Mouse (Mus musculus) midbrain, embryonic 11.5 days (tissue): ENCODE measurements around the gene Dnajb2. TPM values are rescaled to one million over a fixed set of nuclear protein-coding genes. Genes with fewer than 3 reads are reported as not detected.
A peak's percentile ranks its signal among the peaks of the same experiment; 100 is the strongest.

Experiments
- ATAC-seq: fragments of 200-750 bp; cut with Nextera tagmentation; 2 replicates; pipeline ENCODE4 v1.8.0; 2017; ENCODE audit warnings: moderate TSS enrichment, moderate library complexity; ENCODE audit not compliant: low FRiP score
- DNase-seq: peaks from one replicate; pipeline ENCODE4 v3.0.0; 2015; ENCODE audit warnings: low spot score; ENCODE audit errors: missing footprints
- H3K27ac ChIP-seq: fragments of 300-500 bp; sonication (generic); 2 replicates; pipeline ENCODE4 v1.5.1; 2014; ENCODE audit warnings: low read depth, low read length
- H3K27me3 ChIP-seq: fragments of 300-500 bp; sonication (generic); 2 replicates; pipeline ENCODE4 v1.6.1; 2014; ENCODE audit warnings: mild to moderate bottlenecking, low read length, moderate library complexity, mixed read lengths; ENCODE audit not compliant: control insufficient read depth, insufficient read depth
- H3K36me3 ChIP-seq: fragments of 300-500 bp; sonication (generic); 2 replicates; pipeline ENCODE4 v1.6.1; 2014; ENCODE audit warnings: mild to moderate bottlenecking, low read length, moderate library complexity, mixed read lengths; ENCODE audit not compliant: control insufficient read depth, insufficient read depth
- H3K4me1 ChIP-seq: fragments of 300-500 bp; sonication (generic); 2 replicates; pipeline ENCODE4 v1.6.1; 2014; ENCODE audit warnings: low read length; ENCODE audit not compliant: control insufficient read depth, insufficient read depth
- H3K4me2 ChIP-seq: fragments of 300-500 bp; sonication (generic); 2 replicates; pipeline ENCODE4 v1.6.1; 2014; ENCODE audit warnings: mild to moderate bottlenecking, moderate library complexity
- H3K4me3 ChIP-seq: fragments of 300-500 bp; sonication (generic); 2 replicates; pipeline ENCODE4 v1.5.1; 2014; ENCODE audit warnings: low read depth, low read length
- H3K9ac ChIP-seq: fragments of 300-500 bp; sonication (generic); 2 replicates; pipeline ENCODE4 v1.6.1; 2014; ENCODE audit warnings: low read length
- H3K9me3 ChIP-seq: fragments of 300-500 bp; sonication (generic); 2 replicates; pipeline ENCODE4 v1.6.1; 2016; ENCODE audit warnings: low read length; ENCODE audit not compliant: control insufficient read depth
- WGBS: fragments of 180-500 bp; shearing (Covaris S2); extraction: QIAGEN DNeasy Blood & Tissue Kit; methylation state at CpG from one replicate; pipeline ENCODE4 v1.1.7; 2014; 5-methylcytosine and 5-hydroxymethylcytosine counted together
- polyA plus RNA-seq: library from polyadenylated mRNA; unstranded; fragments of >200 nt; fragmentation: Nextera tagmentation; extraction: Ambion mirVana; gene quantifications from 2 replicates; pipeline ENCODE4 v1.2.1, GENCODE M21; 2014

Gene Dnajb2
- polyA plus RNA-seq, 1 experiment from 2014 or later = 15.9 TPM

- Histone ChIP-seq H3K4me2 (no peak overlapping the region), H3K4me3 (no peak overlapping the region), H3K36me3 (no peaks in the 10 kb centered on the region), H3K27me3 (no peaks in the 10 kb centered on the region; the same call in 1 of the 2 replicates), H3K4me1 (no peaks in the 10 kb centered on the region), H3K27ac (no peak overlapping the region), H3K9me3 (no peaks in the 10 kb centered on the region), H3K9ac (no peak overlapping the region)
- 68% methylated on average over 13 of the region's 13 CpGs for whole genome bisulfite sequencing
- ATAC-seq (peak; percentile 7; the same call in 1 of the 2 replicates), DNase-seq (no peak)
Measured at GRCm38 (mm10) chr1:75252308-75252707, 16.1 kb downstream of the Dnajb2 start.

- no peaks in the 10 kb centered on the region for H3K36me3 ChIP-seq
- H3K9ac ChIP-seq = no peak overlapping the region
- 79% methylated on average over 16 of the region's 16 CpGs for WGBS
- no peak overlapping the region for H3K27ac ChIP-seq
- ATAC-seq (0 out of 2 replicates have a peak, but pooled peaks have one; percentile 8), DNase-seq (peak; percentile 49)
- no peaks in the 10 kb centered on the region for H3K9me3 ChIP-seq
- no peaks in the 10 kb centered on the region; the same call in 1 of the 2 replicates for H3K27me3 ChIP-seq
- no peak overlapping the region for H3K4me2 ChIP-seq
- no peak overlapping the region for H3K4me3 ChIP-seq
- no peaks in the 10 kb centered on the region for H3K4me1 ChIP-seq
Measured at GRCm38 (mm10) chr1:75253029-75253428, 16.8 kb downstream of the Dnajb2 start.

GRCm38 (mm10) chr1:75253849-75254624 is 17.8 kb downstream of the Dnajb2 start:
- Histone ChIP-seq H3K27ac (no peak overlapping the region), H3K9ac (no peak overlapping the region), H3K36me3 (no peaks in the 10 kb centered on the region), H3K27me3 (no peaks in the 10 kb centered on the region; the same call in 1 of the 2 replicates), H3K4me1 (no peaks in the 10 kb centered on the region), H3K9me3 (no peaks in the 10 kb centered on the region), H3K4me3 (no peak overlapping the region), H3K4me2 (no peak overlapping the region)
- no peak for ATAC-seq
- peak; percentile 99 for DNase-seq
- WGBS = 65% methylated on average over 16 of the region's 16 CpGs

GRCm38 (mm10) chr1:75254625-75255013 is 18.4 kb downstream of the Dnajb2 start:
- Histone ChIP-seq H3K4me1 (no peaks in the 10 kb centered on the region), H3K27ac (no peak overlapping the region), H3K9me3 (no peaks in the 10 kb centered on the region), H3K36me3 (no peaks in the 10 kb centered on the region), H3K4me3 (no peak overlapping the region), H3K9ac (no peak overlapping the region), H3K4me2 (no peak overlapping the region), H3K27me3 (no peaks in the 10 kb centered on the region; the same call in 1 of the 2 replicates)
- peak; percentile 73 for DNase-seq
- no peak for ATAC-seq
- 74% methylated on average over 8 of the region's 8 CpGs for WGBS

- H3K4me3 ChIP-seq = no peak overlapping the region
- H3K36me3 ChIP-seq = no peaks in the 10 kb centered on the region
- no peak overlapping the region for H3K27ac ChIP-seq
- H3K27me3 ChIP-seq = no peaks in the 10 kb centered on the region; the same call in 1 of the 2 replicates
- 75% methylated on average over 10 of the region's 10 CpGs for WGBS
- no peak overlapping the region for H3K4me2 ChIP-seq
- no peak overlapping the region for H3K9ac ChIP-seq
- no peaks in the 10 kb centered on the region for H3K4me1 ChIP-seq
- no peaks in the 10 kb centered on the region for H3K9me3 ChIP-seq
- no peak for ATAC-seq
- DNase-seq = peak; percentile 4
Measured at GRCm38 (mm10) chr1:75255516-75256046, 19.4 kb downstream of the Dnajb2 start.

- Histone ChIP-seq H3K9me3 (no peaks in the 10 kb centered on the region), H3K4me2 (no peak overlapping the region), H3K36me3 (no peaks in the 10 kb centered on the region), H3K27ac (no peak overlapping the region), H3K4me1 (no peaks in the 10 kb centered on the region), H3K27me3 (peaks cover 26% of the 10 kb centered on the region), H3K9ac (no peak overlapping the region), H3K4me3 (no peak overlapping the region)
- ATAC-seq = no peak
- no peak for DNase-seq
Measured at GRCm38 (mm10) chr1:75261278-75261677, 25.1 kb downstream of the Dnajb2 start.

GRCm38 (mm10) chr1:75262969-75263951 is 27.1 kb downstream of the Dnajb2 start:
- 1% methylated on average over 40 of the region's 40 CpGs for WGBS
- Histone ChIP-seq H3K36me3 (no peaks in the 10 kb centered on the region), H3K27me3 (peaks cover 26% of the 10 kb centered on the region), H3K4me2 (peak overlapping the region; percentile 67), H3K4me3 (peak overlapping the region; percentile 42), H3K27ac (no peak overlapping the region), H3K9ac (peak overlapping the region; percentile 52), H3K9me3 (no peaks in the 10 kb centered on the region), H3K4me1 (no peaks in the 10 kb centered on the region)
- peak; percentile 59 for ATAC-seq
- peak; percentile 93 for DNase-seq

- Histone ChIP-seq H3K27me3 (peaks cover 26% of the 10 kb centered on the region), H3K4me2 (peak within 1 kb of the TSS; percentile 67), H3K27ac (no peak within 1 kb of the TSS), H3K36me3 (no peaks in the 10 kb centered on the region), H3K9me3 (no peaks in the 10 kb centered on the region), H3K4me3 (peak within 1 kb of the TSS; percentile 42), H3K4me1 (no peaks in the 10 kb centered on the region), H3K9ac (peak within 1 kb of the TSS; percentile 52)
- WGBS = 13% methylated on average over 32 of the region's 32 CpGs
- DNase-seq (peak; percentile 87), ATAC-seq (peak; percentile 63)
Measured at GRCm38 (mm10) chr1:75264091-75264880, 28.1 kb downstream of the Dnajb2 start, which contains the start of gene Ptprn. TSS of gene Ptprn (minus strand) at chr1:75264502.
